Mouse (Mus musculus): ENCODE results near the gene Slc35c1. TPM values are rescaled to one million over a fixed set of nuclear protein-coding genes. Genes with fewer than 3 reads are reported as not detected.
A peak's percentile ranks its signal among the peaks of the same experiment; 100 is the strongest.
"Not testable (repeated sequence)": the region's sequence is repeated elsewhere in the genome, so short reads cannot be mapped to it uniquely, and the experiment has no call there.

The Slc35c1 gene
- total RNA-seq, 2 experiments from 2014 or later = 5.8 to 7.5 TPM

GRCm38 (mm10) chr2:92477672-92478312 lies 17.5 kb upstream of the Slc35c1 start:
- DNase-seq = no peak

GRCm38 (mm10) chr2:92476580-92476979 lies 16.2 kb upstream of the Slc35c1 start:
- intact Hi-C loops (cut with DNase I); DNase-seq: not testable (repeated sequence)

More at GRCm38 (mm10) chr2:92477672-92478312, 17.5 kb upstream of the Slc35c1 start:
- intact Hi-C loops (cut with DNase I) = no loop called here

GRCm38 (mm10) chr2:92475711-92476110 lies 15.4 kb upstream of the Slc35c1 start:
- intact Hi-C loops (cut with DNase I) = no loop called here
- DNase-seq = no peak

- no peak for DNase-seq
- intact Hi-C loops (cut with DNase I) = no loop called here
Observed at GRCm38 (mm10) chr2:92474920-92475319, 14.6 kb upstream of the Slc35c1 start.

GRCm38 (mm10) chr2:92471886-92472670 lies 11.7 kb upstream of the Slc35c1 start:
- intact Hi-C loops (cut with DNase I) = no loop called here
- no peak for DNase-seq

- no peak for DNase-seq
- intact Hi-C loops (cut with DNase I) = no loop called here
Observed at GRCm38 (mm10) chr2:92464690-92465089, 4.4 kb upstream of the Slc35c1 start.

- no peak for DNase-seq
- intact Hi-C loops (cut with DNase I) = no loop called here
Observed at GRCm38 (mm10) chr2:92461215-92461614, 877 bp upstream of the Slc35c1 start.

- intact Hi-C loops (cut with DNase I) = no loop called here
- peak; percentile 83 to 84 for DNase-seq
Observed at GRCm38 (mm10) chr2:92459141-92459920, 1.0 kb downstream of the Slc35c1 start.

- no peak for DNase-seq
- intact Hi-C loops (cut with DNase I) = no loop called here
Observed at GRCm38 (mm10) chr2:92458481-92458880, 1.9 kb downstream of the Slc35c1 start.

- intact Hi-C loops (cut with DNase I) = no loop called here
- no peak for DNase-seq
Observed at GRCm38 (mm10) chr2:92456970-92457530, 3.3 kb downstream of the Slc35c1 start.

- no peak for DNase-seq
- intact Hi-C loops (cut with DNase I) = no loop called here
Observed at GRCm38 (mm10) chr2:92455704-92456103, 4.6 kb downstream of the Slc35c1 start.

- no peak for DNase-seq
- intact Hi-C loops (cut with DNase I) = no loop called here
Observed at GRCm38 (mm10) chr2:92454166-92454565, 6.2 kb downstream of the Slc35c1 start.

GRCm38 (mm10) chr2:92451126-92451525 lies 9.2 kb downstream of the Slc35c1 start:
- DNase-seq = no peak
- intact Hi-C loops (cut with DNase I) = no loop called here

- intact Hi-C loops (cut with DNase I) = no loop called here
- DNase-seq = no peak
Observed at GRCm38 (mm10) chr2:92447121-92447740, 13.1 kb downstream of the Slc35c1 start.

GRCm38 (mm10) chr2:92446656-92447055 lies 13.7 kb downstream of the Slc35c1 start:
- no peak for DNase-seq
- intact Hi-C loops (cut with DNase I) = no loop called here

GRCm38 (mm10) chr2:92445890-92446289 lies 14.4 kb downstream of the Slc35c1 start:
- intact Hi-C loops (cut with DNase I) = no loop called here
- DNase-seq = no peak

GRCm38 (mm10) chr2:92444376-92444775 lies 16.0 kb downstream of the Slc35c1 start:
- DNase-seq = no peak
- intact Hi-C loops (cut with DNase I) = no loop called here

- DNase-seq = no peak
- intact Hi-C loops (cut with DNase I) = no loop called here
Observed at GRCm38 (mm10) chr2:92443313-92443712, 17.0 kb downstream of the Slc35c1 start.

- intact Hi-C loops (cut with DNase I) = no loop called here
- DNase-seq = no peak
Observed at GRCm38 (mm10) chr2:92442419-92443001, 17.8 kb downstream of the Slc35c1 start.

- intact Hi-C loops (cut with DNase I) = no loop called here
Observed at GRCm38 (mm10) chr2:92440432-92440831, 19.9 kb downstream of the Slc35c1 start.

More at GRCm38 (mm10) chr2:92440432-92440831, 19.9 kb downstream of the Slc35c1 start:
- no peak for DNase-seq
